Mouse (Mus musculus) gastrocnemius, postnatal 36 days (tissue): ENCODE data around the gene Zfp641. TPM values are rescaled to one million over a fixed set of nuclear protein-coding genes. Genes with fewer than 3 reads are reported as not detected.

ENCODE experiments used
- DNase-seq, 2 experiments: peaks; one replicate each; pipeline ENCODE4 v3.0.0; 2022
- intact Hi-C: fragments of 180-260 bp; cut with DNase I; formaldehyde crosslinking; loops from one replicate; pipeline ENCODE4 v1.15.1; 2025
- long read RNA-seq, 2 experiments: library from polyadenylated mRNA; stranded (forward); transcript quantifications; one replicate each; pipeline ENCODE4 v2.0.0; 2021
- total RNA-seq, 2 experiments: library from RNA; stranded (reverse); gene quantifications; 2 replicates each; pipeline ENCODE4 v1.2.3; 2021

Gene Zfp641
- 10 to 100 TPM in 1 of 2 experiments, 1 to 10 TPM in 1; 9.7 to 10.3 TPM for total RNA-seq
- long read RNA-seq, experiment 1, full-length matches to known transcripts, result 2 of 6 reads
- long read RNA-seq, experiment 1, partial matches to known transcripts, result 0 of 6 reads
- long read RNA-seq, experiment 1, other reads (novel, unspliced or antisense), result 4 of 6 reads
- long read RNA-seq, experiment 2, full-length matches to known transcripts, result 2 of 7 reads
- long read RNA-seq, experiment 2, partial matches to known transcripts, result 0 of 7 reads
- long read RNA-seq, experiment 2, other reads (novel, unspliced or antisense), result 5 of 7 reads

DNA sequence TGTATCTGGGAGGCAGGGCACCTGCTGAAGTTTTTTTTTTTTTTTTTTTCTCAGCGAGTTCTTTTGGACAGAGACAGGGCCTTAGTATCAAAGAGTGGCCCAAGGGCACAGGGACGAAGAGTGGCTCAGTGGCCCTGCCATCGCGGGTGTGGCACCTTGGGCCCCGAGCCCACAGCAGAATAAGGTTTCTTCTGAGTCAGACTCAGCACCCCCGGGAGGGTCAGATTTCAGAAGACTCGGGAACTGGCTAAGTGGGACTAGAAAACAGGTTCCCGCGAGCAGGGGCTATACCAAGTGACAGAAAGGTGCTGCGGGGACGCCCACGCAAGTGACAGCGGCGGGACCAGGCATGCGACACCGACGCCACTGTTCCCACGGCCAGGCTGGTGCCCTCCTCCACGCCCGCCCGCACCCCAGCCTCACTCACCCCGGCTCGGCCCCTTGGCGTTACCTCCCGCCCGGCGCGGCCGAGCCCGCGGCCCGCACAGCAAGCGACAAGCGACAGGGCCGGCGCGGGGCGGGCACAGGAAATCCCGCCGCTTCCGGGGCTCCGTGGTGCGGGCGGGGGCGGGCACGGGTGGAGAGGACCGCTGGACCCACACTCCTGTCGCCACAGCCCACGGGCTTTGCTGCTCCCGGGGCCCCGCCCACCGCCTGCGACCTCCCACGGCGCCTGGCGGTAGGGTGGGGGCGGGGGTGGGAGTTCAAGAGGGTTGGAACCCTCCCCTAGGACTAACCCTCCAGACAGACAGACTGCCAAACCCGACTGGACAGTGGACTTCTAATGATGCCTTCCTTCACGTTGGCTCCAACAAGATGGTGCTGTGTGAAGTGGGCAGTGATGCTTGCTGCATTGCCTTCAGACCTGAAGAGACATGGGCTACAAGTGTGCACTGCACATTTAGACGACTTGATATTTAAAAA is at the start of gene Zfp641:
Gene Zfp641 (minus strand): TSS at position 534 of the 924 bp plus-strand sequence.
- peak; percentile 33 to 34 for DNase-seq
- intact Hi-C loops, result loop anchor here (2.0 kb wide), 1 partner anchor 115 kb away; no protein-coding TSS in a partner anchor

DNA sequence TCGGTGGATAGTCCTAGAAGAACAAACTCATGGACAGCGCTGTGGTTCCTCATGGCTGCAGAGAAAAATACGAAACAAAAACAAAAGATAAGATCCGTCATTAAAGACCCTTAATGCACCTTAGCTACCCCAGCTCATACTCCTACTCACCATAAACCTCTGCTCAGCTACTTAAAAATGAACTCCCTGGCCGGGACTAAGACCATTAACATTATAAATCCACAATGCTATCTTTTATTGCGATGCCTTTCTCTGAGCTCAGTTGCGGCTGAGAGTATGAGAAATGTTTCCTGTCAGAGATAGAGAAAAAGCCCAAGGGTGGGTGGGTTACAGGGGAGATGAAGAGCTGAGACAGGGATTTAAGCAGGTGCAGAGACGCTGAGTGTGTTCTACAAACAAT is 44.9 kb upstream of the Zfp641 start, which contains the start of gene Olfr284:
Gene Olfr284 (minus strand): TSS at position 101 of the 400 bp plus-strand sequence.
- intact Hi-C loops, result no loop called here
- no peak for DNase-seq

DNA sequence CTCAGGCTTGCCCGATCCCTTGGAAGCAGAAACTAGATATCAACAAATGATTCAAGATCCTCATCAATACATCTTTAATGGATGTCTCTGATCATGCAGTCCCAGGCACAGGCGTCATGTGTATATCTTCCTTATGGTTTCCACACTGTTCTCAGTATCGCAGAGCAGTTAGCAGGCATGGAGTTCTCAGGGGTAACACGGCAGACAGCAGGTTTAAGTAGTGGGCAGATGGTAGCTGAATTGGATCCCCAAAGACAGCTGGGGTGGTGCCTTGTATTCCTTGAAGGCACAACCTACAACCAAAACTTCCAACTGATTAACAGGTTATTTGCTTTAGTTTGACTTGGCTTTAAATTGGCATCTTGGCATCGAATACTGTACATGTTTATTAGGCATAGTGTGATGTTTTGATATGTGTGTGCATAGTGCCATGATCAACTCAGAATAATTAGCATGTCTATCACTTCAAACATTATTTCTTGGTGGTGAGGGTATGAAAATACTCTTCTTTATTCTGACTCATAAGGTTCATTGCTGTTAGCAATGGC is 21.3 kb upstream of the Zfp641 start, which contains the start of gene Olfr285:
Gene Olfr285 (minus strand): TSS at position 177 of the 548 bp plus-strand sequence.
- intact Hi-C loops, result no loop called here
- no peak for DNase-seq

DNA sequence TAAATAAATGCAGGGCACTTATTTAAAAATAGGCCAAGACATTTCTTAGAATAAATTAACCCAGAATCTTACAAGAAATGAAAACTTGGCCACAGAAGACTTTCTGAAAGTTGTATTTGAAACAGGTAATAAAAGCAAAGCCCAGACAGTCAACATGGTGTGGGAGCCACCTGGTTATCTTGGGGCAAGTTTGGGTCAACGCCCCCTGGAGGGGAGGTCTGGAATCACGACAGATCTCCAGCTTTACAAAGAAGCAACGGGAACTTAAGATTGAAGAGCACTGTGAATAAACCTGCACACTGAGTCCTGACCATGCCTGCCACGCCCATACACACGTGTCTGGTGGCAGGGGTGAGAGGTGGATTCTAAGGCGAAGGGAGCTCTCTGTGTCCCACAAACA is 19.7 kb upstream of the Zfp641 start:
- intact Hi-C loops, result no loop called here

DNA sequence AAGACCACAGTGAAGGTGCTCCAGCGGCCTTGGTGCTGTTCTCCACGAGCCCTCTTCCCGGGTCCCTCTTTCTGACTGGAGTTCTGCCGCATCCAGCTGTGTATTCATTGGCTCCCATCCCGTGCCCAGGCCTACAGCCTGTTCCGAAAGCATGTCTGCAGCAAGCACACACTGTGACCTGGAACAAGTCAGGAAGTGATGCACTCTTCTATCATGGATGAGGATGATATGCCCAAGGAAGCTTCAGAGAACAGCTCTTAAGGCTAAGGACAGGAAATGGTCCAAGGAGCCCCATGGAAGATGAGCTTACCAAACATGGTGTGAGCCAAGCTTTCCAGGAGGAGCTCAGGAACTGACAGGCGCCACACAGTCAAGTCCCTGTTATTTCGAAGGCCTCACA is 2.3 kb downstream of the Zfp641 start:
- DNase-seq, result no peak
- intact Hi-C loops, result no loop called here

More for the DNA sequence above, 19.7 kb upstream of the Zfp641 start:
- DNase-seq, result no peak

DNA sequence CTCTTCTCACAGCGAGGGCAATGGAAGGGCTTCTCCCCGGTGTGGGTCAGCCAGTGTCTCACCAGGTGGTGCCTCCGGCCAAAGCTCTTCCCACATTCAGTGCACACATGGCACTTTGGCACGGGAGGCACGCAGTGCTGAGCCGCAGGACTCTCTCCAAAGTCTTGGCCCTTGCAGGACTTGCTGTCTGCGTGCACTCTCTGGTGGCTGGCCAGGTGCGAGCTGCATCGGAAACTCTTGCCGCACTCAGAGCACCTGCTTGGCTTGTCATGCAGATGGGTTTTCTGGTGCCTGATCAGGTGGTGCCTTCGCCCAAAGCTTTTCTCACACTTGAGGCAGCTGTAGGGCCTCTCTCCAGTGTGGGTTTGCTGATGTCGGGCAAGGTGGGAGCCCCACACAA is 7.4 kb downstream of the Zfp641 start:
- intact Hi-C loops, result no loop called here
- DNase-seq, result peak; percentile 43 to 64

DNA sequence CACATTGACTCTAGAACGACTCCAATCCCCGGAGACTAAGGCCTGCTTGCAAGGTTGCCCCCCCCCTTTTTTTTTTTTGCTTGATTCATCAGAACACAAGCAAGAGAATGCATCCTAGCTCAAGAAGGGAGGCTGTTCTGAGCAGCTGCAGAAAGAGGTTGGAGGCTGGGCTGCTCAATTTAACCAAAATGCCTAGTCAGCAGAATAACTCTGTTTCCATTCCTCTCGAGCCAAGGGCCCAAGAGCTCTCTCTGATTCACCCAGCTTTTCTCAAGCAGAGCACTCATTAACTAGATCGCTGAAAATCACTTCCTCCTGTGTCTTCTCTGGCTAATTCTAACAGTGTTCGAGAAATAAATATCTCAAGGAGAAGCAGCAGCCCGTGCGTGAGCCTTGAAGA is 9.5 kb downstream of the Zfp641 start:
- no peak for DNase-seq
- intact Hi-C loops, result no loop called here

DNA sequence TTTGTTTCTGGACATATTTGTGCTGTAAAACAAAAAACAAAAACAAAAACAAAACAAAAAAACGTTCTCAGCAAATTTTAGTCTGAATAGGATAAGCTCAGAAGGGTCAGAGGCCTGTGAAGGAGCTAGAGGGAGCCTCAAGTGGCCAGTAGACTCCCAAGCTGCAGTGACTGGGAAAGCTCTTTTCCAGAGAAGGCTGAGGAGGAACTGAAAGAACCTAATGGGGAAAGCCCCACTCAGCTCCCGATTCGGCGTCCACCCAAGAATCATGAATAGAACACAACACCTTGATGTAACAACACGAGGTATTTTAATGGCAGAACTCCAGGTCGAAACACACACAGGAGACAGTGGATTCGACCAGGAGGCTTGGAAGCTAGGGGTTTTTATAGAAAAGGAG is 38.2 kb downstream of the Zfp641 start:
- intact Hi-C loops, result no loop called here
- DNase-seq, result no peak

DNA sequence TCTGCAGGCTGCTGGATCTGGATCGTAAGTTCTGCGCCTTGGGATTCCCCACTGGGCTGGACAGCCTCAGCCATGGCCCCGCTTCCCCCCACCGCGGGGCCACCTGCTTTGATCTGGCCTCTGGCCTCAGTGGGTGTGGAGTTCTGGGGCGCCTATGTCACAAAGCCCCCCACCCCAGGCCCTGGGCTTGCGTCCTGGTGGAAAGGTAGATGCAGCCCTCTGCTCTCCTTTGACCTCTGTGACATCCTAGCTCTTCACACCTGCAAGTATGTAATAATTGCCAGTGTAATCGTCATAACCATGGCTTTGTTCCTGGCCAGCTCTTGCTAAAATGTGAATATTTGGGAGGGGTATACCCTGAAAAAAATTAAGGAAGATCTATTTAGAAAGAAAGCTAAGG is 38.8 kb downstream of the Zfp641 start, which contains the start of gene H1fnt:
Gene H1fnt (minus strand): TSS at position 101 of the 400 bp plus-strand sequence.
- no peak for DNase-seq
- intact Hi-C loops, result no loop called here

DNA sequence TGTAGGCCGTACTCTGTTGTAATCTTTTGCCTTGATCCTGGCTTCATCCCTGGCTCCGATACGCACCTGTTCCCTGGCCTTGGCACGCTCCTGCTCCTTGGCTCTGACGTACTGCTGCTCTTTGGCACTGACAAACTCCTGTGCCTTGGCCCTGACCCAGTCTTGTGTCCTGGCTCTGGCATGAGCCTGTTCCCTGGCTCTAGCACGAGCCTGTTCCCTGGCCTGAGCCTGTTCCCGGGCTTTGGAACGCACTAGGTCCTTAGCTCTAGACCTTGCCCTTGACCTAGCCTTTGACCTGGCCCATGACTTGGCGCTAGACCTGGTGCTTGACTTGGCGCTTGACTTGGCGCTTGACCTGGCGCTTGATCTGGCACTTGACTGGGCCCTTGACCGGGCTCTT is 39.7 kb downstream of the Zfp641 start:
- no peak for DNase-seq
- intact Hi-C loops, result no loop called here

Other genes starting within 250 kb of the Zfp641 start
- 1,000 to 10,000 TPM; 2,575 to 2,874 TPM for gene Pfkm, start 203.6 kb downstream of the Zfp641 start, total RNA-seq
- 1 to 10 TPM; 6.0 to 8.1 TPM for gene Senp1, start 202.4 kb downstream of the Zfp641 start, total RNA-seq
- 100 to 1,000 TPM; 107 to 122 TPM for gene Asb8, start 130.5 kb downstream of the Zfp641 start, total RNA-seq
- not detected for gene Ccdc184, start 129.0 kb downstream of the Zfp641 start, total RNA-seq
- gene Olfr288, start 100.6 kb downstream of the Zfp641 start, total RNA-seq, result not detected
- not detected for gene Gm44579, start 75.2 kb downstream of the Zfp641 start, total RNA-seq
- not detected for gene Olfr287, start 75.1 kb downstream of the Zfp641 start, total RNA-seq
- gene Olfr286, start 61.7 kb downstream of the Zfp641 start, total RNA-seq, result not detected
- not detected for gene H1fnt, start 38.9 kb downstream of the Zfp641 start, total RNA-seq
- not detected for gene Olfr285, start 21.2 kb upstream of the Zfp641 start, total RNA-seq
- gene Olfr284, start 44.8 kb upstream of the Zfp641 start, total RNA-seq, result not detected
- not detected for gene Olfr283, start 84.8 kb upstream of the Zfp641 start, total RNA-seq
- not detected for gene Olfr282, start 135.1 kb upstream of the Zfp641 start, total RNA-seq
- not detected for gene Olfr281, start 156.4 kb upstream of the Zfp641 start, total RNA-seq
- gene OR5BS1P, start 173.7 kb upstream of the Zfp641 start, total RNA-seq, result not detected
- not detected for gene Lalba, start 186.6 kb upstream of the Zfp641 start, total RNA-seq
- not detected for gene Olfr279, start 196.2 kb upstream of the Zfp641 start, total RNA-seq
- gene Kansl2, start 238.1 kb upstream of the Zfp641 start, total RNA-seq, result 10 to 100 TPM; 62.2 to 64.5 TPM